Mouse (Mus musculus) adrenal gland, postnatal 4 days (tissue): ENCODE data around the gene Hs3st1. TPM values are rescaled to one million over a fixed set of nuclear protein-coding genes. Genes with fewer than 3 reads are reported as not detected.
"Not testable (repeated sequence)": the region's sequence is repeated elsewhere in the genome, so short reads cannot be mapped to it uniquely, and the experiment has no call there.

ENCODE experiments used
- DNase-seq, 2 experiments: peaks; one replicate each; pipeline ENCODE4 v3.0.0; 2021 to 2022; ENCODE audit warnings: low spot score in 2 of 2, mixed read lengths in 2 of 2
- long read RNA-seq, 2 experiments: library from polyadenylated mRNA; stranded (forward); transcript quantifications; one replicate each; pipeline ENCODE4 v2.0.0; 2021
- total RNA-seq, 2 experiments: library from RNA; stranded (reverse); gene quantifications; 2 replicates each; pipeline ENCODE4 v1.2.3; 2021

The Hs3st1 gene
- 10 to 100 TPM; 13.8 to 15.0 TPM for total RNA-seq
- long read RNA-seq, experiment 1, transcript Hs3st1-201 (2 exons, 1,684 nt): major isoform, 6 of 7 reads
- long read RNA-seq, experiment 1, partial matches to known transcripts: 0 of 7 reads
- long read RNA-seq, experiment 1, other reads (novel, unspliced or antisense): 1 of 7 reads
- long read RNA-seq, experiment 2, transcript Hs3st1-201 (2 exons, 1,684 nt): major isoform, 11 of 12 reads
- long read RNA-seq, experiment 2, partial matches to known transcripts: 0 of 12 reads
- long read RNA-seq, experiment 2, other reads (novel, unspliced or antisense): 1 of 12 reads

DNA sequence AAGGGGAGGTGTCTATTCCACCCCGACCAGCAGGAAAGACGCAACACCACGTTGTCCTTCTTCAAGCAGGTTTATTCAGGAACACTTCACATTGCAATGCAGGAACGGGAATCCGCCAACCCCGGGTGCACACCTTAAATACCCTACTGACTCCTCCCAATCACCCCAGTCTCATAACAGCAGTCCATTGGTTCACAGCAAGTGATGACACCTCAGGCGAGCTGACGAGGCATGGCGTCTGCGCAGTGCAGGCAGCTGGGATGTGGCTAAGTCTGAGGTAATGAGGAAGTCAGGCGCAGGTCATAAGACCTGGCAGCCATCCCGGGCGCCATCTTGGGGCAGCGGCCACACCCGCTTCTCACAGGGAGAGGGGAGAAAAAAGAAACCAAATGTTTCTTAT lies at the start of gene Hs3st1:
Gene Hs3st1, minus strand, starts transcription at position 101 of the 400 bp plus-strand sequence.
- DNase-seq: not testable (repeated sequence)

DNA sequence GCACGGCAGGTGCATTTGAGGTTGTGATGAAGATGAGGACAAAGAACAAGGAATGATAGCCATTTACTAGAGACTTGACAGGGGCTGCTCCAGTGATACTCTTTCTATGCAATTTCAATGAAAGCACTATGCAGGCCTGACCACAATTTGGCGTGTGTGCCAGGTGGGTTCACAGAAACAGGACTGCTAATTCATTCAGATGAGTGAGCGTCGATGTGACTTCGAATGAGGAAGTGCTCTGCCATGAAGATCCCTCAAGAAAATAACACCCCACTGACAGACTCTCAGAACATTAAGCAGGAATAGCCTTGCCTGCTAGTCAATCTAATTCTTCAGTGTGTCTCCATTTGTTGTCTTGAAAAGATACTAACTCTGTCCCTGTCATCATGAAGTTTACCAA lies 49.4 kb upstream of the Hs3st1 start:
- DNase-seq: no peak

GRCm38 (mm10) chr5:39803941-39804340 lies 48.7 kb upstream of the Hs3st1 start:
- no peak for DNase-seq

- DNase-seq: no peak
Observed at GRCm38 (mm10) chr5:39803457-39803856, 48.2 kb upstream of the Hs3st1 start.

GRCm38 (mm10) chr5:39802110-39802509 lies 46.8 kb upstream of the Hs3st1 start:
- DNase-seq: no peak

DNA sequence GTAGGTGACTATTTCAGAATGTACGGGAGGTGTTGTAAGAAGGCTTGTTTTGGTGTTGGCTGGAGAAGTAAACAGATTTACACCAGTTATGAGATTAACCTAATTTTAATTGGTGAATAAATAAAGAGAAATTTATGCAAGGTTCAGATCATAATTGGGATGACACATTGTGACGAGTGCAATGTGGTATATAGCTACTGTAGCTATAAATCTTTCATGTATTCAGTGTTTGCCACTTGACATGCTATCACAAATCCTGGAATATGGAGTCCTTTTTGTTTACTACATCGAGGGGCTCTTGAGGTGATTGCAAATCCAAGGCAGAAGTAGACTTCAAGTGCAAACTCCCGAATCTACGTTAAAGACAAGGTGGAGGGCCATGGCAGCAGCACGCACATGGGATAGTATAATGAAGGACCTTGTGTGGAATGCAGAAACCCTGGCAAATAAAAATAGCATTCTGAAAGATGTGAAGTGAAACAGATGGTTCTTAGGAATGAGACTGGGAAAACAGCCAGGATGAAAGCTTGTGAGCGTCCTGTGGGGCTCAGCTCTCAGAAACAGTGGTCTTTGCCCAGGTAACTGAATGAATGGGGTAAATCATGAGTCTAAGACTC lies 21.9 kb upstream of the Hs3st1 start:
- no peak for DNase-seq

DNA sequence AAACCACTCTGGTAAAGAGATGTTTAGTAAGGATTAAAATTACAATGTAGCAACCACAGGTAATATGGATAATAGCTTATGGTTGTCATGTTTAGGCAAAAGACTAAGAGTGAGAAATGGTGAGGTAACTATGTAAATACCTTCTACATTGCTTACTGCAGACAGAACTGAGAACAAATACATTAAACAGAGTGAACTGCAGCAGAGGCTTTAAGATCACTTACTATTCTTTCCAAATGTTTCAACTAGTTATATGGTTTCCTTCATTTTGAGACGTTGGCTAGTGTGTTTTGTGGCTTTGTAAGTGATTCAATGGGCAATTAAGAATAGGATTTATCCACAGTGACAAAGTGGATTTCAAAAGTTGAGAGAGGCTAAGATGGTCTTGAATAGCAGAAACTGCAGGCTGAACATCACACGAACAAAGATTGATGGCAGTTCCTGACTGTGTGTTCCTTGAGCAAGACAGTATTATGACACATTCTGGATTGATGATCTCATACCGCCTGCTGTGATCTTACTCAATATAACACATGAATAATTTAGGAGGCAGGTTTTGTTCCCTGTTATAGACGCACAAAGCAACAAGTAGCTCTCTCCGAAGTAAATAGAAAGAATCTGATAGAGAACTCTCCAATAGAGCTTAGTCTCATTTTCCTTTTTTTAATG lies 16.5 kb upstream of the Hs3st1 start:
- no peak for DNase-seq

GRCm38 (mm10) chr5:39761682-39762456 lies 6.6 kb upstream of the Hs3st1 start:
- DNase-seq: no peak

- no peak for DNase-seq
Observed at GRCm38 (mm10) chr5:39758890-39759475, 3.7 kb upstream of the Hs3st1 start.

DNA sequence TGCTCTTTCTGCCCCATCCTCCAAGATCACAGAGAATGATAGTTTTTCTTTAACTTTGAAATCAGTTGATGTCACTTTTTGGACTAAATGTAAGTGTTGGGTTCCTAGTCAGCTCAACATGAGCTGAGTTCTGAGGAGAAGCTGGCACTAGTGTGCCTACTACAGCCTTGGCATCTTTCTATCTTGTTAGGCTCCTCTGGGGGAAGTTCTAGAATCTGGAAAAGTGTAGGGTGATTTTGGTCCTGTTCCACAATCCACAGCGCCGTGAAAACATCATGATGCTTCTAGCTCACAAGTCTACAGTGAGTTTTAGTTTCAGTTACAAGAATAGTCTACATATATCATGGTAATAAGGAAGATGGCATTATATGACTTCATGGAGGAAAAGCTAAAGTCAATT lies 18.4 kb downstream of the Hs3st1 start:
- DNase-seq: no peak

DNA sequence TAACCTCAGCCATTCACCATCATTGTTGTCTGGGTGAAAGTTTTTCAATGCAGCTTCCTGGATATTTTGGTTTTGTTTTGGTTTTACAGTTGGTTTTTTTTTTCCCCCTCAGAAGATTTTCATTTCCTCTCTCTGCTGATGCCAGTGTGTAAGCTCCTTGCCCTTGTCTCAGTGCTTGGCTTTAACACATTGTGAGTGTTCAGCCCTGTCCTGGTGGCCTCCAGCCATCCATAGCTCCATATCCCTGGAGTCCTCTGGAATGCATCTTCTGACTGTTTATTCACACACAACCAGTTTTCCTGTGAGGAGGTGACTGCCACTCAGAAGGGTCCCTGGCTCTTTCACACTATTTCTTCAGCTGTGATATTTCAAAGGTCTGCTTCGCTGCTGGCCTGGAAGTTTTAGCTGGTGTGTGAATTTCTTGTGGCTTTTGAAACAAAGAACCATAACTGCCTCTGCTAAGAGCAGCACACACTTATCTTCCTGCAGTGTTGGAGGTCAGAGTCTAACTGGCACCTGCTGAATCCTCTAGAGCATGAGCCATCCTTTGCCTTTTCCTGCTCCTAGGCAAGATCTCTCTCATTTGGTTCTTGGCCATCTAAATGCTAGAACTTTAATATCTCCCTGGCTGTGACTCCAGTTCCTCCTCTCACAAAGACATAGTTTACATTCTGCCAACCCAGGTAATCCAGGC lies 21.4 kb downstream of the Hs3st1 start:
- no peak for DNase-seq

- no peak for DNase-seq
Observed at GRCm38 (mm10) chr5:39733013-39733749, 22.1 kb downstream of the Hs3st1 start.

DNA sequence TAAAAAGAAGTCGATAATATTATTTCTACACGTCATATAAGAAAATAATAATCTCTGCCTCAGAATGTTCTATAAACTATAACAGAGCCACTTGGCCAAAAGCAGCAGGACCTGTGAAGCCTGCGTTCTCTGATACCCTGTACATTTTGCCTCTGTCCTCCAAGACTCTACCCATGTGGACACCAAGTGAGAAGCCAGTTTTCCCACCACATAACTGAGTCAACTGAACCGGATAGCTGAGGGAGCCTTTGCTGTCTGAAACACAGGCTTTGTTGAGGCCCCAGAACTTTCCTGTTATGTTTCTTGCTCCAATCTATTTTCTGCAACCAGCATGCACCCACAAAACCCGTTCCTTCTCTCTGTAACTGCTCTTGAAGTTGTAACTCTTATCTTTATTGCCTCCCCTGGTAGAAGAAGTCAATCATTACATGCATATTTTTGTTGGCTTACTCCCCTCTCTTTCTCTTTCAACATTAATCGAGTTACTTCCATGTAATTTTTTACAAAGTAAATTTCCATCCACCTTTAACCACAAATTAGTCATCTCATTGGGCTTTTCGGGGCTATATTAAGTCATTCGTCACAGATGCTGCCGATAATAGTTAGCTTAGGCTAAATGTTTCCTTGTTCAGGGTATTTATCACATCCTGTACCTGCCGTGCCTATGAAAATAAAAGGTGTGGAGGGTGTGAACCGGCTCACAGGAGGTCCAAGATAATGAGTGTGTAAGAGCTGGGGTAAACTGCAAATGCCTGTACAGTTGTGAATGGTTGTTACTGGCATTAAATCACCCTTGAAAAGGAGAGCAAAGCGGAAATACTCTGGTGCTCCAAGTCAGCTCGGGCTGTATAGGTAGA lies 39.4 kb downstream of the Hs3st1 start:
- no peak for DNase-seq

GRCm38 (mm10) chr5:39715193-39715592 lies 40.1 kb downstream of the Hs3st1 start:
- no peak for DNase-seq

DNA sequence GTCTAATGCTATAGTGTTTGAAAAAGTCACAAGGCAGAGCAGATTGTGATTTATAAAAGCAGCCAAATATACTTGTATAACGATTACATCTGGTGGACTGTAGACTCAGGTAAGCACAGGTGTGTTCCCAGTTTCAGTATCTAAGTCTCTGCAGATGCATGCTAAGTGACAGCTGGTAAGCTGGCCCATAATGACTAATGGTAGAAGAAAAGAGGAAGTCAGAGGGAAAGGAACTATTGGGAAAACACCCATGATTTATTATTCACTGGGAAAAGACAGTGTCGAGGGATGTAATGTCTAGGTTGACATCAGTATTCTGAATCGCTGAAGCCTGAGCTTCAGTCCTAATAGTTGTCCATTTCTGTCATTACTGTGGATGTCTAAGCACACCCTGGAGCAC lies 49.7 kb downstream of the Hs3st1 start:
- DNase-seq: no peak

DNA sequence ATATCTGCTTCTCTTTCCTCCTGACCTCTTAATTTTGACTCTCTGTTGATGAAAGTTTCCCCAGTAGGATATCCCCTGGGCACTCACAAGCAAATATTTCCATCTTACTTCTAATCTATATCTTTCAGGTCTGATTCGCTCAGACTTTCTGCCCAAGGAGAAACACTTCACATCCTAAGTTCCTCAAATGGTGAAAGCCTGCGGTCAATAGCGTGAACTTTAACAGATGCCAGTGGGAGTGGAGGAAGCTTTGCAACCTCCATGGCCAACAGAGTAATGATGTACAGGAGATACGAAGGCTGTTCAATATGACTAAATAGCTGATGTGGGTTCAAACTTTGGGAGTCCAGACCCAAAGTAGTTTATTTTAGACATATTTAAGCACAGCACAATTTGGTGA lies 94.4 kb downstream of the Hs3st1 start:
- no peak for DNase-seq

DNA sequence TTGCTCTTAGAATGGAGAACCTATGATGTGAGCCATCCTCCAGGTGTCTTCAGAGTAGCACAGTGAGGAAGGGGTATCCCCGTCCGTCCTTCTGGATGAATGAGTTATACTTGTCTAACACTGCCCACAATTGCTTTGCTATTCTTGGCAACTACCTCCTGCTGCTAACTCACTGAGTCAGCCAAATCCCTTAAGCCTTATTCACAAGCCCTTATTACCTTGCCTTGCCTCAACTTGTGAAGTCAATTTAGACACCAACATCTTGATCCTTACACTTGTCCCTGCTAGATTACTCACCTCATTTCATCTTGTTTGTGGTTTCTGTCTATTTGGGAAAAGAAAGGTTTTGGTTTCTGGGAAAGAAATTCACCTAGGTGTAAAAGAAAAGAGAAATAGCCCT lies 95.9 kb downstream of the Hs3st1 start:
- DNase-seq: no peak

DNA sequence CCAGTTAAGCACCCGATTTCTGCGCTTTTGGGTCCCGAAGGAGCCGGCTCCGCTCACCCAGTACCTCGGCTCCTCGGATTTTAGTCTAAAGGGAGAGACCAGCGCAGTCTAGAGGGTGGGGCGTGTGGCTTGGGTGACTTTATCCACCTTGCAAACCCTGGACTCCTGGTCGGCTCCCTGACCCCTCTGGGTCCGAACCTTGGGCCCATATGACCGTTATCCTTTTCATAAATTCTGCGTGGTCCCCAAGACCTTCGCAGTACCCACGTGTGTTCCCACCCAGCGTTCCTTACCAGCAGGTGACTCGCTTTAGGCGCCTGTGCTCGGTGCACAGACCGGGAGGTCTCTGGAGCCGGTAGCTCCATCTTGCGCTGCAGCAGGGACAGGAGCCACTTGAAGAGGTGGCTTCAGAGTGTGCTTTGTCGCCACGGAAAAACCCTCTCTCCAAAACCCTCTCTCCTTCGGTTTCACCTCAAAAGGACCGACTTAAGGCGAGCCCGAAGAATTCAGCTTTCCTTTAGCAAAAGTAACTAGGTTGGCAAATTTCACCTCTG lies 110.4 kb downstream of the Hs3st1 start:
- no peak for DNase-seq
